Mouse (Mus musculus): ENCODE data around the gene Efnb2.

The Efnb2 gene

GRCm38 (mm10) chr8:8611928-8612327, 49.1 kb downstream of the Efnb2 start:
- no peak for DNase-seq (ENCODE audit: low spot score)

DNA sequence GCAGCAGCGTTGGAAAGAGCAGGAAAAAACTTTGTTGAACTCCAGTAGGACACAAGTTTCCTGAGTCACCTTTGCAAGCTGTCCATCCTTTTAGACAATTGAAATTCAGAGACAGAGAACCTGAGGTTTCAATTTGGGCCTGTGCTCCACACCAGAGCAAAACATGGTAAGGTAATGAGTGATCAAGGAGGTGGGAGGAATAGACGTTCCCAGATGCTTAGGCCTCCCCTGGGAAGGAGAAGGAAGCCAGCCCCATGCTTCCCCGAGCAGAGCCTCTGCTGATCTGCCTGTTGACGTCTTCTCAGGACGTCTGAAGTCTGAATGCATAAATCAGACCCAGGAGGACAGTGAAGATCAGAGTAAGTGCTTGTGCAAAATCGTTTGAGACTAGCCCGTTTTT, 51.3 kb downstream of the Efnb2 start:
- DNase-seq (ENCODE audit: low spot score), result no peak

DNA sequence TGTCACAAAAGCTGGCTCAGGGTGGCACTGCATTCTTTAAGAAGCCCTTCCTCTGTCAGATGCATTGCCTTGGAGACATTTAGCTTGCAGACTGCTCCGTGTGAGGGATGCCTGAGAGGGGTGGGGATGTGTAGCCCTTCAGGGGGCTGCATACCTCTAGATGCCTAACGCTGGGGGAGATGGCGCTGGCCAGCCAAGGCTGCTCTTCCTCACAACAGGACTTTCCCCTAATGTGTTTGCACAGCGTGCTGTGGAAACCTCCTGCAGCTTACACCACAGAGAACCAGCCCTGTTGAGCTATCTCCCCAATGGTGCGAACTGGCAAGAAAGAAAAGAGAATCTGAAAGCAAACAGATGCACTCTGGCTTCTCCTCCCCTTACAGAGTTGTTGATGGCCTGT, 51.9 kb downstream of the Efnb2 start:
- DNase-seq (ENCODE audit: low spot score), result no peak

GRCm38 (mm10) chr8:8605621-8606020, 55.4 kb downstream of the Efnb2 start:
- no peak for DNase-seq (ENCODE audit: low spot score)

- no peak for DNase-seq (ENCODE audit: low spot score)
Measured at GRCm38 (mm10) chr8:8603875-8604274, 57.2 kb downstream of the Efnb2 start.

- no peak for DNase-seq (ENCODE audit: low spot score)
Measured at GRCm38 (mm10) chr8:8602616-8603461, 58.2 kb downstream of the Efnb2 start.

DNA sequence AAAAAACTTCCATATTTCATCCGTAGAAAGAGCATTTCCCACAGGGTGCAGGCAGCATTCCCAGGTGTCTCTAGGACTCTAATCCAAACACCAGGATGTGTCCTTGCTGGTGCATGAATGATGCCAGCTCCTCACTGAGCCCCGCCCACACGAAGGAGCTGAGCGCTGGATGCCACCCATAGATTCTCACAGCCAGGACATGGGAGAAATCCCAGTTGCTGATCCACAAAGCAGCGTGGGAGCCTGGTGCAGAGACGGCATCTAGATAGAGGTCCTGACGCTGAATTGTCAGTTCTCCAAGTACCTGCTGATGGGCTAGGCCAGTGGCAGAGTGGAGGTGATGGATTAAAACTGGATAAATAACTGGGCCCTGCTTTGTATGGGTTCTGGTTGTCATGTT, 61.1 kb downstream of the Efnb2 start:
- DNase-seq (ENCODE audit: low spot score), result no peak

GRCm38 (mm10) chr8:8597434-8597833, 63.6 kb downstream of the Efnb2 start:
- DNase-seq (ENCODE audit: low spot score), result no peak

DNA sequence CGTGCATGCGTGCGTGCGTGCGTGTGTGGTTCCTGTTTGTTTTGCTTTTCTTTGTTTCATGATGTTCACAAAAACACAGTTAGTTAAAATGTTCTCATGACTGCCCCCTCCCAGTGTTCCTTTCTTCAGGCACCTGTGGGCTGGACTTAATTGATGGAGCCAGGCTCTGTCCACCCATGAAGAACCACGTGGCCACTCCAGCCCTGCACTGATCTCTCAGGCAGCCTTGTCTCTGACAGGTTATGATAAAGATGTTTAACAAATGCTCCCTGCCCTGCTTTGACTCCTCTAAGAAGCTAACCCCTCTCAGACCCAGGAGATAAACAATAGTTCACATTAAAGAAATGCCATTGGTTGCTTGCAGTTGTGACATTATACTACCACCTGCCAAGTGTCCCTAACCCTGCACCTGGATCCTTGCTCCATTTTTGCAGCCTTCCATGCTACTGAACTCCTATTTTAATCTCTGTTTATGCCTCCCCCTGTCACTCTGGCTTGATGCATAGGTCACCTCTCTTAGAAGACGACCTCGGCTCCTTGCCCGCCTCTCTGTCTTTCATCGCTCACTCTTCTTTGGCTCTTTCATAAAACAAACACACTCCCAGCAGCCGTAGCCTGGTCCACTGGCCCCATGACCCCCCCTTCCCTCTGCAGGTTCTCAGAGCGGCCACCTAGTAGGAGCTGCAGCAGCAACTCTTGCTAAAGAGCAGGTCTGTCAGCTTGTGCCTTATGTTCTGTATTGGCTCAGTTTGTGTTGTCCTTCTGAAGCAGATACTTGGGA, 65.0 kb downstream of the Efnb2 start:
- DNase-seq (ENCODE audit: low spot score), result no peak

DNA sequence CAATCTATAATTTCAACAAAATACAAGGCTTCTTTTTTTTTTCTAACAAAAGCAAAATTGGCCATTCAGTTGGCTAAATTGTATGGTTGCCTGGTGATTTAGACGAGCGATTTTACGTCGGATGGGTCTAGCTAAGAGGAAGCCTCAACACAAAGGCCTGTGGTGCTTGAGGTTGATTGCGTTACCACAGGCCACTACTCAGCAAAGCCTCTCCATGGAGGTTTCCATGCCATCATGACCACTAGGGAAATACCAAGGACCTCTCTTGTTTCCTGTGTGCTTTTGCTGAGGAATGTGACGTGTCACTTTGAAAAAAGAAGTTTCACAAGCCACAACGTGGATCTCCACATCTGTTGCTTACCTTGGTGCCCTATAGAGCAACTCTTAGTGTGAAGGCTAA, 67.2 kb downstream of the Efnb2 start:
- no peak for DNase-seq (ENCODE audit: low spot score)

- no peak for DNase-seq (ENCODE audit: low spot score)
Measured at GRCm38 (mm10) chr8:8593371-8593770, 67.7 kb downstream of the Efnb2 start.

- DNase-seq (ENCODE audit: low spot score), result no peak
Measured at GRCm38 (mm10) chr8:8592331-8592730, 68.7 kb downstream of the Efnb2 start.

DNA sequence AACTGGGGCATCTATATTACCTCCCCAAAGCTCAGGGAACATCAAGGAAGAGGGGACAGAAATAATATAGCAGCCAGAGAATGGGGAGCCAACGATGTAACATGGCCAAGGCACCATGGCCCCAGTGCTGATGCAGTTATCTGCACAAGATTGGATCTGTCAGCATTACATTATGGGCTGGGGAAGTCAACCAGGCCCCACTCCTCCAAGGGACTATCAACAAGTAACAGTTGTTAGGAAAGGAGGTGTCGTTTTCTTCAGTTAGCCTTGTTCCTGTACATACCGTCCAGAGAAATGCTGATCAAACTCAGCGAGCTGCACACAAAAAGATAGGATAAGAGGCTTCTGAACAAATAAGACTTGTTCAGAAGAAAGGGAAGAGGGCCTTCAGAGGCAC, 77.1 kb downstream of the Efnb2 start:
- peak; percentile 22 for DNase-seq (ENCODE audit: low spot score)

DNA sequence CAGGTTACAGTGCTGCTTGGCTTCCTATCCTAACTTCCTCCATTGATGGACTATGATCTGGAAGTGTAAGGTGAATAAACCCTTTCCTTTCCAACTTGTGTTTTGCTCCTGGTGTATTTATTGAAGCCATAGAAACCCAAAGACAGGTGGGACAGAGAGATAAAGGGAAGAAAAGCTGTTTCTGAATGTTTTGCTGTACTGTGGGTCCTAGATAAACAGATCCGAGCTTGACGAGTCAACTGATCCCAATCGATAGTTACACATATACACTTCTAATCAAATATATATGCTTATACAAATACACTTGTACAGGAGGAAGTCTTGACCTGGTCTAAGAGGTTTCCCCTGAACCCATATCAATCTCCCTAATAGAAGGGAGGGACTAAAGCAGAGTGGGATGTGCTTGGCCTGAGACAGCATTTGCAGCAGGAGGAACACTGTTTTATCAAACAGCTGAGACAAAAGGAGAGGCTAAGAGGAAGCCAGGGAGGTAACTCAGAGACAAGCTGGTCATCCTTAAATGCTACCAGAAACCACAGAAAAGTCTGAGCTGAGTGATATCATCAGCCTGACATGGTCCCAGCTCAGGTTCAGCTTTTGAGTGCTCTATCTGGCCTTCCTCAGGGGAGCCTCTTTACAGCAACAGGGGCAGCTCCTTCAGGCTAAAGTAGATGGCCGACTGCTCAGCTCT, 77.6 kb downstream of the Efnb2 start:
- peak; percentile 61 for DNase-seq (ENCODE audit: low spot score)

DNA sequence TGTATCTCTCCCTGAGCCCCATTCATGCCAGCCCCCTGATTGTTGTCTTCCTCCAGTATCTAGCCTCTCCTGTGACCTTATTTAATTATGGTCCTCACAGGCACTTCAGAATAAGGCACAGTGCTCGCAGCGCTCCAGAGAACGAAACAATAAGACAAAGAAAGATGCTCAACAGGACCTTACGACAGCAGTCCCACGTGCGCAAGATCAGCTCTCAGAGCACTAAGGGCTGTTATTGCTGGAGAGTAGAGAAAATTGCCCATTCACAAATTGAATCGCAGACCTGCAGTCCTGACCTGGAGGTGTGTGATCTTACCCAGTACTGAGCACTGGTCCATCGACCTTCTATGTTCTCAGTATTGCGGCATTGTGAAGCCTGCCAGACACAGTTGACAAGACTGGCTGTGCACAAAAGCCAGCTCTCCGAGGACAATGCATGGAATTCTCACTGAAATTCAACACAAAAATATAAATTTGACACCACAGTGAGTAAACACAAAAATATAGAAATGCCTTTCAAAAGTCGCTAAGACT, 83.2 kb downstream of the Efnb2 start:
- no peak for DNase-seq (ENCODE audit: low spot score)

DNA sequence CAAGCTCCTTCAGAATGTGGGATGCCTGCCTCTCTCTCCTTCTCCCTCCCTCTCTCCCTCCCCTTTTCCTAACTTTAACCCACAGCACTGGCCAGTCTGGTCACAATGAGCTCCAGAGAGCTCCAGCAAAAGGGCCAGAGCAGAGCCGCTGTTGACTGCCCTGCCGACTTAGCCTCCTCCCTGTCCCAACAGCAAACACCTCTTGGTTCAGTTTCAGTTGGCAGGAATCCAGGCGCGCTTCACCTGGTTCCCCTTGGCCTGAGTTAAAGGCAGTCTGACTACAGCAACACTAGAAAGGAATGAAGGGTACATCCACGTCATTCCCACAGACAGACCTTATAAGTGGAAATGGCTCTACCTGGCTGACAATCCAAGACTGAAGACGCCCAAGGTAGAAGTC, 84.2 kb downstream of the Efnb2 start:
- no peak for DNase-seq (ENCODE audit: low spot score)

- DNase-seq (ENCODE audit: low spot score), result no peak
Measured at GRCm38 (mm10) chr8:8576286-8576685, 84.8 kb downstream of the Efnb2 start.

- no peak for DNase-seq (ENCODE audit: low spot score)
Measured at GRCm38 (mm10) chr8:8574521-8575499, 86.2 kb downstream of the Efnb2 start.

GRCm38 (mm10) chr8:8572272-8572671, 88.8 kb downstream of the Efnb2 start:
- no peak for DNase-seq (ENCODE audit: low spot score)

- no peak for DNase-seq (ENCODE audit: low spot score)
Measured at GRCm38 (mm10) chr8:8571625-8572215, 89.3 kb downstream of the Efnb2 start.

DNA sequence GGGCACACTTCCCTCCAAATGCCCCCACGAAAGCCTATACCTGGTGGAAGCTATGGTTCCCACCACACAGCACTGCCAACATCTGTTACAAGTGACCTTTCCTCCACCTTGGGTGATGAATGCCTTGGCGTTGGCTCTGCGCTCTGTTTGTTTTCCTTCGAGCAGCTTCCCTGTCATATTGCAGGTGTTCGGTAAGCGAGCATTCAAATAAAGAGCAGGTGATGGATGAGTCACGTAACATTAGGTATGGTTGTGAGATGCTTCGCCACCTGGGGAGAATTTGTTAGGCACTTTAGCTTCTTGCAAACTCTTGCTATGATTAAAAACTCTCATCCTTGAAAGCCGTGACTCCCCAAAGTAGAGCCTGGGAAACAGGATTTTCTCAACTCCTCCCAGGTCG, 91.8 kb downstream of the Efnb2 start:
- DNase-seq (ENCODE audit: low spot score), result no peak

All from c-Kit-positive CD71-positive TER-119-positive erythroid progenitor cells, embryonic 14.5 days (primary cell).